Mouse (Mus musculus) gonadal fat pad, adult 2 months (tissue): ENCODE measurements around the gene Ltbp2. TPM values are rescaled to one million over a fixed set of nuclear protein-coding genes. Genes with fewer than 3 reads are reported as not detected.

ENCODE experiments used
- DNase-seq: peaks from one replicate; pipeline ENCODE4 v3.0.0-alpha.2; 2012; ENCODE audit warnings: low read depth
- polyA plus RNA-seq: library from polyadenylated mRNA; depleted of rRNA; stranded (reverse); fragments of >200 nt; gene quantifications from 2 replicates; pipeline ENCODE4 v1.2.3, GENCODE M21; 2012; rRNA removed

Gene Ltbp2
- polyA plus RNA-seq, 1 experiment = 37.9 TPM

GRCm38 (mm10) chr12:84762532-84762931 is 113.8 kb downstream of the Ltbp2 start:
- no peak for DNase-seq

GRCm38 (mm10) chr12:84759063-84759462 is 117.3 kb downstream of the Ltbp2 start:
- DNase-seq = no peak

GRCm38 (mm10) chr12:84756016-84756415 is 120.3 kb downstream of the Ltbp2 start:
- DNase-seq = no peak

GRCm38 (mm10) chr12:84755008-84755695 is 121.2 kb downstream of the Ltbp2 start:
- DNase-seq = no peak

- DNase-seq = no peak
Measured at GRCm38 (mm10) chr12:84752131-84752977, 124.0 kb downstream of the Ltbp2 start.

- DNase-seq = no peak
Measured at GRCm38 (mm10) chr12:84750661-84751060, 125.7 kb downstream of the Ltbp2 start.

- no peak for DNase-seq
Measured at GRCm38 (mm10) chr12:84748134-84748533, 128.2 kb downstream of the Ltbp2 start.

GRCm38 (mm10) chr12:84745700-84746099 is 130.6 kb downstream of the Ltbp2 start:
- no peak for DNase-seq

GRCm38 (mm10) chr12:84743496-84743895 is 132.8 kb downstream of the Ltbp2 start:
- DNase-seq = no peak

GRCm38 (mm10) chr12:84733366-84733765 is 143.0 kb downstream of the Ltbp2 start:
- no peak for DNase-seq

Other genes starting within 250 kb of the Ltbp2 start
- not detected in 2 replicates for gene Vrtn, start 235.5 kb downstream of the Ltbp2 start, polyA plus RNA-seq
- 0.05 and 0.06 TPM in 2 replicates for gene Syndig1l, start 177.7 kb downstream of the Ltbp2 start, polyA plus RNA-seq
- gene Npc2, start 103.4 kb downstream of the Ltbp2 start, polyA plus RNA-seq = 1,124 and 1,189 TPM in 2 replicates
- gene Isca2, start 103.3 kb downstream of the Ltbp2 start, polyA plus RNA-seq = 82.4 and 118 TPM in 2 replicates
- 42.6 and 56.9 TPM in 2 replicates for gene Fcf1, start 94.4 kb upstream of the Ltbp2 start, polyA plus RNA-seq
- 37.6 and 42.5 TPM in 2 replicates for gene Arel1, start 94.4 kb upstream of the Ltbp2 start, polyA plus RNA-seq
- gene Ylpm1, start 119.8 kb upstream of the Ltbp2 start, polyA plus RNA-seq = 9.3 and 18.3 TPM in 2 replicates
- gene Prox2, start 234.2 kb upstream of the Ltbp2 start, polyA plus RNA-seq = 3.0 and 3.4 TPM in 2 replicates
- 125 and 132 TPM in 2 replicates for gene Dlst, start 234.3 kb upstream of the Ltbp2 start, polyA plus RNA-seq